Mouse (Mus musculus) mouse embryonic stem cell (cell line): ENCODE results near the gene Wbp4.

ENCODE experiments used
- in situ Hi-C, 2 experiments: fragments of 300-500 bp; cut with MboI; formaldehyde crosslinking; loops; 1 replicate in 1 of 2; 3 replicates in 1 of 2; pipeline ENCODE4 v1.14.3; 2019 to 2020; ENCODE audit warnings: low sequenced_read_pairs in 2 of 2, low pct_unique_long_range_greater_than_20kb in 1 of 2, mixed read lengths in 1 of 2; ENCODE audit not compliant: unreplicated experiment in 1 of 2

Gene Wbp4

DNA sequence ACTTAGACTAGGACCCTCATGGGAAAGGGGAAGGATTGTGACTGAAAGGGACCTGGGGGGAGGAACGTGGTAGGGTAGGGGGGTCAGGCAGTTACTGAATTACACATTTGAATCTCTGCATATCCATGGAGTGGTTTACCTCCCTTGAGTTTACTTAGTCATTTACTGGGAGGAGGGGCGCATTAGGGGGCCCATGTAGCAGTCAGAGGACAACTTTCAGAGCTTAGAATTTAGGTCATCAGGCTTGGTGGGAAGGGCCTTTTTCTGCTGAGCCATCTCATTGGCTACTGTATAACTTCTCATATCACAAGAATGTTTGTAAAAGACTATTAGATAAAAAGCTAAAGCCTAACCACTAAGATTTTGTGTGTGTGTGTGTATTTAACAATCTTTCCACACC, 70.7 kb downstream of the Wbp4 start:
- in situ Hi-C loops, result no loop called here
